Mouse (Mus musculus): ENCODE data around the gene Lrp4. TPM values are rescaled to one million over a fixed set of nuclear protein-coding genes. Genes with fewer than 3 reads are reported as not detected.

The Lrp4 gene
- polyA plus RNA-seq, 1 experiment from 2014 or later = 18.9 TPM

GRCm38 (mm10) chr2:91470055-91470647, 12.8 kb downstream of the Lrp4 start:
- H3K9ac ChIP-seq (replicated peaks; ENCODE audit: low read depth) = no peak overlapping the region
- no peak overlapping the region for H3K4me3 ChIP-seq (ENCODE audit: low read depth, low read length)
- WGBS = 59% methylated on average over 7 of the region's 7 CpGs
- no peaks in the 10 kb centered on the region for H3K27me3 ChIP-seq (replicated peaks; ENCODE audit: insufficient read depth, low read length)
- no peak for TF ChIP-seq EP300 (IDR thresholded peaks at IDR 0.05)
- TF ChIP-seq CTCF (IDR thresholded peaks at IDR 0.05) = no peak
- H3K27ac ChIP-seq (ENCODE audit: low read length) = no peak overlapping the region
- no peak overlapping the region for H3K4me2 ChIP-seq (replicated peaks; ENCODE audit: low read depth, low read length)
- peaks cover 21% of the 10 kb centered on the region; the same call in 1 of the 2 replicates for H3K36me3 ChIP-seq (ENCODE audit: insufficient read depth, low read length)
- no peak for ATAC-seq
- no peaks in the 10 kb centered on the region for H3K9me3 ChIP-seq (ENCODE audit: low read length)
- no peak for DNase-seq (ENCODE audit: low spot score)
- peaks cover 4% of the 10 kb centered on the region; the same call in 1 of the 2 replicates for H3K4me1 ChIP-seq (ENCODE audit: insufficient read depth, low read depth, low read length)

- no peak overlapping the region for H3K9ac ChIP-seq (replicated peaks; ENCODE audit: low read depth)
- peaks cover 52% of the 10 kb centered on the region; the same call in 1 of the 2 replicates for H3K36me3 ChIP-seq (ENCODE audit: insufficient read depth, low read length)
- no peaks in the 10 kb centered on the region for H3K4me1 ChIP-seq (ENCODE audit: insufficient read depth, low read depth, low read length)
- 55% methylated on average over 12 of the region's 12 CpGs for WGBS
- no peaks in the 10 kb centered on the region for H3K9me3 ChIP-seq (ENCODE audit: low read length)
- no peak overlapping the region for H3K4me3 ChIP-seq (ENCODE audit: low read depth, low read length)
- H3K27me3 ChIP-seq (replicated peaks; ENCODE audit: insufficient read depth, low read length) = no peaks in the 10 kb centered on the region
- no peak overlapping the region for H3K4me2 ChIP-seq (replicated peaks; ENCODE audit: low read depth, low read length)
- ATAC-seq (peak; percentile 87), DNase-seq (ENCODE audit: low spot score) (peak; percentile 76)
- TF ChIP-seq CTCF (IDR thresholded peaks at IDR 0.05) = no peak
- TF ChIP-seq EP300 (IDR thresholded peaks at IDR 0.05) = no peak
- H3K27ac ChIP-seq (ENCODE audit: low read length) = no peak overlapping the region
These were observed 17.0 kb downstream of the Lrp4 start for GRCm38 (mm10) chr2:91474358-91474757.

GRCm38 (mm10) chr2:91475791-91476190, 18.5 kb downstream of the Lrp4 start:
- H3K9ac ChIP-seq (replicated peaks; ENCODE audit: low read depth) = no peak overlapping the region
- no peaks in the 10 kb centered on the region for H3K4me1 ChIP-seq (ENCODE audit: insufficient read depth, low read depth, low read length)
- no peaks in the 10 kb centered on the region for H3K9me3 ChIP-seq (ENCODE audit: low read length)
- no peak overlapping the region for H3K4me2 ChIP-seq (replicated peaks; ENCODE audit: low read depth, low read length)
- no peaks in the 10 kb centered on the region for H3K27me3 ChIP-seq (replicated peaks; ENCODE audit: insufficient read depth, low read length)
- DNase-seq (ENCODE audit: low spot score) = no peak
- H3K27ac ChIP-seq (ENCODE audit: low read length) = no peak overlapping the region
- no peak for ATAC-seq
- 57% methylated on average over 7 of the region's 7 CpGs for WGBS
- peaks cover 56% of the 10 kb centered on the region; the same call in 1 of the 2 replicates for H3K36me3 ChIP-seq (ENCODE audit: insufficient read depth, low read length)
- no peak overlapping the region for H3K4me3 ChIP-seq (ENCODE audit: low read depth, low read length)
- TF ChIP-seq CTCF (IDR thresholded peaks at IDR 0.05) (no peak), EP300 (IDR thresholded peaks at IDR 0.05) (no peak)

- no peaks in the 10 kb centered on the region for H3K4me1 ChIP-seq (ENCODE audit: insufficient read depth, low read depth, low read length)
- no peaks in the 10 kb centered on the region for H3K9me3 ChIP-seq (ENCODE audit: low read length)
- WGBS = 48% methylated on average over 17 of the region's 17 CpGs
- peaks cover 56% of the 10 kb centered on the region; the same call in 1 of the 2 replicates for H3K36me3 ChIP-seq (ENCODE audit: insufficient read depth, low read length)
- TF ChIP-seq EP300 (IDR thresholded peaks at IDR 0.05) (no peak), CTCF (IDR thresholded peaks at IDR 0.05) (no peak)
- DNase-seq (ENCODE audit: low spot score) (no peak), ATAC-seq (peak; percentile 22; the same call in 1 of the 2 replicates)
- no peak overlapping the region for H3K9ac ChIP-seq (replicated peaks; ENCODE audit: low read depth)
- no peak overlapping the region for H3K27ac ChIP-seq (ENCODE audit: low read length)
- H3K27me3 ChIP-seq (replicated peaks; ENCODE audit: insufficient read depth, low read length) = no peaks in the 10 kb centered on the region
- H3K4me3 ChIP-seq (ENCODE audit: low read depth, low read length) = no peak overlapping the region
- no peak overlapping the region for H3K4me2 ChIP-seq (replicated peaks; ENCODE audit: low read depth, low read length)
These were observed 18.9 kb downstream of the Lrp4 start for GRCm38 (mm10) chr2:91476251-91476661.

GRCm38 (mm10) chr2:91476841-91477240, 19.5 kb downstream of the Lrp4 start:
- Histone ChIP-seq H3K9ac (replicated peaks; ENCODE audit: low read depth) (no peak overlapping the region), H3K36me3 (ENCODE audit: insufficient read depth, low read length) (peaks cover 56% of the 10 kb centered on the region; the same call in 1 of the 2 replicates)

GRCm38 (mm10) chr2:91480399-91480801, 23.1 kb downstream of the Lrp4 start:
- ATAC-seq = no peak
- no peaks in the 10 kb centered on the region for H3K4me1 ChIP-seq (ENCODE audit: insufficient read depth, low read depth, low read length)
- peaks cover 56% of the 10 kb centered on the region for H3K36me3 ChIP-seq (ENCODE audit: insufficient read depth, low read length)
- DNase-seq (ENCODE audit: low spot score) = no peak
- H3K9ac ChIP-seq (replicated peaks; ENCODE audit: low read depth) = no peak overlapping the region
- H3K27me3 ChIP-seq (replicated peaks; ENCODE audit: insufficient read depth, low read length) = no peaks in the 10 kb centered on the region
- WGBS = 93% methylated on average over 9 of the region's 9 CpGs
- no peaks in the 10 kb centered on the region for H3K9me3 ChIP-seq (ENCODE audit: low read length)
- H3K27ac ChIP-seq (ENCODE audit: low read length) = no peak overlapping the region
- no peak overlapping the region for H3K4me2 ChIP-seq (replicated peaks; ENCODE audit: low read depth, low read length)
- no peak overlapping the region for H3K4me3 ChIP-seq (ENCODE audit: low read depth, low read length)
- no peak for TF ChIP-seq EP300 (IDR thresholded peaks at IDR 0.05)
- no peak for TF ChIP-seq CTCF (IDR thresholded peaks at IDR 0.05)

More at GRCm38 (mm10) chr2:91476841-91477240, 19.5 kb downstream of the Lrp4 start:
- Histone ChIP-seq H3K4me2 (replicated peaks; ENCODE audit: low read depth, low read length) (no peak overlapping the region), H3K9me3 (ENCODE audit: low read length) (no peaks in the 10 kb centered on the region), H3K27me3 (replicated peaks; ENCODE audit: insufficient read depth, low read length) (no peaks in the 10 kb centered on the region), H3K27ac (ENCODE audit: low read length) (no peak overlapping the region), H3K4me1 (ENCODE audit: insufficient read depth, low read depth, low read length) (no peaks in the 10 kb centered on the region), H3K4me3 (ENCODE audit: low read depth, low read length) (no peak overlapping the region)
- no peak for ATAC-seq
- WGBS = 71% methylated on average over 7 of the region's 7 CpGs
- DNase-seq (ENCODE audit: low spot score) = no peak
- TF ChIP-seq CTCF (IDR thresholded peaks at IDR 0.05) (no peak), EP300 (IDR thresholded peaks at IDR 0.05) (no peak)

Data from lung, postnatal 0 days (tissue).